Mouse (Mus musculus) mature B cell (primary cell): ENCODE data around the gene Blcap.
"Not testable (repeated sequence)": the region's sequence is repeated elsewhere in the genome, so short reads cannot be mapped to it uniquely, and the experiment has no call there.

Experiments
- in situ Hi-C: fragments of 300-500 bp; cut with MboI; formaldehyde crosslinking; loops from 2 replicates; pipeline ENCODE4 v1.14.3; 2019

Gene Blcap

GRCm38 (mm10) chr2:157571224-157571832, at the start of gene Blcap:
Gene Blcap, minus strand, starts transcription at chr2:157571274.
- in situ Hi-C loops = loop anchor here (5.0 to 10.0 kb wide), 3 partner anchors 107 to 287 kb away; no protein-coding TSS in a partner anchor

GRCm38 (mm10) chr2:157618393-157618792, 47.3 kb upstream of the Blcap start:
- in situ Hi-C loops = no loop called here

- in situ Hi-C loops = no loop called here
Measured at GRCm38 (mm10) chr2:157613997-157614396, 42.9 kb upstream of the Blcap start.

- in situ Hi-C loops = no loop called here
Measured at GRCm38 (mm10) chr2:157611735-157612134, 40.7 kb upstream of the Blcap start.

GRCm38 (mm10) chr2:157607542-157608236, 36.6 kb upstream of the Blcap start:
- in situ Hi-C loops = no loop called here

GRCm38 (mm10) chr2:157605025-157605675, 34.1 kb upstream of the Blcap start:
- in situ Hi-C loops = no loop called here

GRCm38 (mm10) chr2:157601435-157601839, 30.4 kb upstream of the Blcap start:
- in situ Hi-C loops = no loop called here

- in situ Hi-C loops = no loop called here
Measured at GRCm38 (mm10) chr2:157596876-157597566, 25.9 kb upstream of the Blcap start.

- in situ Hi-C loops = not testable (repeated sequence)
Measured at GRCm38 (mm10) chr2:157585351-157585750, 14.3 kb upstream of the Blcap start.

- in situ Hi-C loops = loop anchor here (5.0 to 10.0 kb wide), 3 partner anchors 108 to 288 kb away; no protein-coding TSS in a partner anchor
Measured at GRCm38 (mm10) chr2:157572786-157573185, 1.7 kb upstream of the Blcap start.

- in situ Hi-C loops = loop anchor here (5.0 to 10.0 kb wide), 3 partner anchors 105 to 285 kb away; no protein-coding TSS in a partner anchor
Measured at GRCm38 (mm10) chr2:157569796-157570485, 1.1 kb downstream of the Blcap start.

- in situ Hi-C loops = no loop called here
Measured at GRCm38 (mm10) chr2:157568881-157569280, 2.2 kb downstream of the Blcap start.

- in situ Hi-C loops = no loop called here
Measured at GRCm38 (mm10) chr2:157567235-157567961, 3.7 kb downstream of the Blcap start.

- in situ Hi-C loops = no loop called here
Measured at GRCm38 (mm10) chr2:157566260-157566952, 4.7 kb downstream of the Blcap start.

- in situ Hi-C loops = no loop called here
Measured at GRCm38 (mm10) chr2:157565898-157566259, 5.2 kb downstream of the Blcap start.

GRCm38 (mm10) chr2:157565446-157565845, 5.6 kb downstream of the Blcap start:
- in situ Hi-C loops = no loop called here

- in situ Hi-C loops = no loop called here
Measured at GRCm38 (mm10) chr2:157564723-157565122, 6.4 kb downstream of the Blcap start.

- in situ Hi-C loops = no loop called here
Measured at GRCm38 (mm10) chr2:157563031-157563430, 8.0 kb downstream of the Blcap start.

- in situ Hi-C loops = no loop called here
Measured at GRCm38 (mm10) chr2:157561165-157561836, 9.8 kb downstream of the Blcap start.

- in situ Hi-C loops = no loop called here
Measured at GRCm38 (mm10) chr2:157560302-157560701, 10.8 kb downstream of the Blcap start.
